Mouse (Mus musculus) kidney, postnatal 0 days (tissue): ENCODE measurements around the gene Dzip1l. TPM values are rescaled to one million over a fixed set of nuclear protein-coding genes. Genes with fewer than 3 reads are reported as not detected.
A peak's percentile ranks its signal among the peaks of the same experiment; 100 is the strongest.

Experiments used
- ATAC-seq: fragments of 200-750 bp; cut with Nextera tagmentation; replicated peaks from 2 replicates; pipeline ENCODE4 v1.8.0; 2017; ENCODE audit warnings: low read depth, moderate number of reproducible peaks, moderate TSS enrichment, moderate library complexity; ENCODE audit not compliant: low FRiP score
- DNase-seq: peaks from one replicate; pipeline ENCODE4 v3.0.0-alpha.2; 2016; ENCODE audit warnings: low spot score
- H3K27ac ChIP-seq: fragments of 300-500 bp; sonication (generic); 2 replicates; pipeline ENCODE4 v1.5.1; 2014; ENCODE audit warnings: mild to moderate bottlenecking
- H3K27me3 ChIP-seq: fragments of 300-500 bp; sonication (generic); 2 replicates; pipeline ENCODE4 v1.6.1; 2014; ENCODE audit warnings: low read length, mixed read lengths; ENCODE audit not compliant: insufficient read depth
- H3K36me3 ChIP-seq: fragments of 300-500 bp; sonication (generic); 2 replicates; pipeline ENCODE4 v1.6.1; 2014; ENCODE audit warnings: low read length, mixed read lengths; ENCODE audit not compliant: insufficient read depth
- H3K4me1 ChIP-seq: fragments of 300-500 bp; sonication (generic); replicated peaks from 2 replicates; pipeline ENCODE4 v1.6.1; 2014; ENCODE audit warnings: antibody characterized with exemption, low read length, mixed read lengths; ENCODE audit not compliant: insufficient read depth
- H3K4me2 ChIP-seq: fragments of 300-500 bp; sonication (generic); 2 replicates; pipeline ENCODE4 v1.6.1; 2014; ENCODE audit warnings: mild to moderate bottlenecking, low read length, moderate library complexity, mixed read lengths
- H3K4me3 ChIP-seq: fragments of 300-500 bp; sonication (generic); replicated peaks from 2 replicates; pipeline ENCODE4 v1.5.1; 2014; ENCODE audit warnings: low read depth, low read length
- H3K9ac ChIP-seq: fragments of 300-500 bp; sonication (generic); 2 replicates; pipeline ENCODE4 v1.6.1; 2014; ENCODE audit warnings: low read depth, low read length
- H3K9me3 ChIP-seq: fragments of 300-500 bp; sonication (generic); replicated peaks from 2 replicates; pipeline ENCODE4 v1.6.1; 2016; ENCODE audit warnings: low read length, inconsistent platforms, mixed read lengths
- CTCF ChIP-seq: IDR thresholded peaks from 2 replicates; pipeline ENCODE4 v1.5.1; 2016; ENCODE audit warnings: antibody characterized with exemption, low read depth, mild to moderate bottlenecking, moderate library complexity
- WGBS: fragments of 180-500 bp; shearing (Covaris S2); extraction: QIAGEN DNeasy Blood & Tissue Kit; methylation state at CpG from one replicate; pipeline ENCODE4 v1.1.7; 2014; 5-methylcytosine and 5-hydroxymethylcytosine counted together
- polyA plus RNA-seq: library from polyadenylated mRNA; unstranded; fragments of >200 nt; fragmentation: Nextera tagmentation; extraction: Ambion mirVana; gene quantifications from 2 replicates; pipeline ENCODE4 v1.2.1, GENCODE M21; 2015

Dzip1l gene
- polyA plus RNA-seq, 1 experiment from 2014 or later = 17.3 TPM

DNA sequence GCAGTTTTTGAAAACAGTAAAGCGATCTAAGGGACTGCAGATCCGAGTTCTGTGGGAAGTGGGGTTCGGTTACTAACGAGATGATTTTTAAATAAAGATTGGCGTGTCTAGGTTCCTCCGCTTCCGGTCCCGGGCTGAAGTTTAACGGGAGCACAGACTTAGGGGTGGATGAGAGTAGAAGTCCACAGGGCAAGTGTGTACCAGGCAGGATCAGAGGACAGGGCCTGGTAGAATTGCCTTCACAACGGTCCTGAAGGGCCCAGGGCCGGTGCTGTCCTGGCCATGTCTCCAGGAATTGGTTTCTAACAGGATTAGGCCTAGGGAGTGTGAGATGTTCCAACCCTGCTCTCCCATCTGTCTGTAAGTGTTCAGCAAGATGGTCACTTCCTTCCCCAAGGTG lies 775 bp downstream of the Dzip1l start:
- Histone ChIP-seq H3K4me1 (peaks cover 5% of the 10 kb centered on the region; the same call in 1 of the 2 replicates), H3K27ac (peak overlapping the region; percentile 93), H3K9me3 (no peaks in the 10 kb centered on the region), H3K36me3 (no peaks in the 10 kb centered on the region), H3K4me2 (peak overlapping the region; percentile 78), H3K9ac (peak overlapping the region; percentile 70), H3K27me3 (no peaks in the 10 kb centered on the region), H3K4me3 (peak overlapping the region; percentile 64)
- WGBS = under 1% methylated on average over 11 of the region's 11 CpGs
- DNase-seq = no peak
- peak; percentile 12; the same call in 1 of the 2 replicates for ATAC-seq
- no peak for TF ChIP-seq CTCF

DNA sequence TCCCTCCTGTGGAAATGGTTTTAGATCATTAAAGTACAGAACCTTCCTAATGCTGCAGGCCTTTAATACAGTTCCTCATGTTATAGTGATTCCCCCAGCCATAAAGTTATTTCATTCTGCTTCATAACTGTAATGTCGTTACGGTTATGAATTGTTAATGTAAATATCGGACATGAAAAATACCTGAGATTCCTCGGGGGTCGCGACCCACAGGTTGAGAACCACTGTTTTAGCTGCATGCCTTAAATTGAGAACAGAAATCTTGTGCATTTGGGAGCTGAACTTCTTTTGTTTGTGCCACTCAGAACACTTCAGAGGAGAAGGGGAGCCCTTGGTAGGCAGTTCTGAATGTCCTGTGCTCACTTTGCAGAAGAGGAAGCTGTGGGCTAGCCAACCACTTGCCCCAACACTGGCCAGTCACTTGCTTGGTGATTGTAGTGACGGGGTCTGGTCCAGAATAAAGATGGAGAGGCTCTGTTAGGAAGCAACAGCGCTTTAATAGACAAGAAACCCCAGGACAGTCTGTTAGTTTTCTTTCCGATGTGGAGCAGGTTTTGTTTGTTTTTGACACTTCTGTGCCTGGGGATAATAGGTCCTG lies 1.3 kb downstream of the Dzip1l start:
- ATAC-seq = no peak
- Histone ChIP-seq H3K36me3 (no peaks in the 10 kb centered on the region; the same call in 1 of the 2 replicates), H3K9ac (peak overlapping the region; percentile 70), H3K27ac (peak overlapping the region; percentile 93), H3K4me1 (peaks cover 5% of the 10 kb centered on the region; the same call in 1 of the 2 replicates), H3K27me3 (no peaks in the 10 kb centered on the region), H3K9me3 (no peaks in the 10 kb centered on the region), H3K4me3 (peak overlapping the region; percentile 64), H3K4me2 (peak overlapping the region; percentile 78)
- TF ChIP-seq CTCF = peak; percentile 36; the same call in 1 of the 2 replicates
- WGBS = 50% methylated on average over 9 of the region's 9 CpGs
- no peak for DNase-seq

DNA sequence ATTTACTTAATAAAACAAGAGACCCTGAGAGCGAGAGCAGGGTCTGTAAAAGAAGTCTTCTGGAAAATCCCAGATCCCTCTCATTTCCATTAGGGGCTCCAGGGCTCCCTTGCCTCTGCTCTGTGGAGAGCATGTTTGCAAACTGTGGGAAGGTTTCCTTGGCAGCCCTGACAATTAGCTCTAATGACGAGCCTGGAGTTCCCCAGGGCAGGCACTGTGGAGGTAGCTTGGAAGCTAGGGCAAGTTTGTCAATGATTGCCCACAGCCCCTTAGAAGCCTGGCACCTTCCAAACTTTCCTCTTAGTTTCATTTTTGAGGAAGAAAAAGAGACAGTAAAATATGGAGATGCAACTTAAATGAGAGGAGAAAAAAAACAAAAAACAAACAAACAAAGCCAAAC lies 2.5 kb downstream of the Dzip1l start:
- Histone ChIP-seq H3K9ac (0 out of 2 replicates have a peak overlapping the region, but pooled peaks have one; percentile 5), H3K4me3 (no peak overlapping the region)
- WGBS = 33% methylated on average over 2 of the region's 2 CpGs

DNA sequence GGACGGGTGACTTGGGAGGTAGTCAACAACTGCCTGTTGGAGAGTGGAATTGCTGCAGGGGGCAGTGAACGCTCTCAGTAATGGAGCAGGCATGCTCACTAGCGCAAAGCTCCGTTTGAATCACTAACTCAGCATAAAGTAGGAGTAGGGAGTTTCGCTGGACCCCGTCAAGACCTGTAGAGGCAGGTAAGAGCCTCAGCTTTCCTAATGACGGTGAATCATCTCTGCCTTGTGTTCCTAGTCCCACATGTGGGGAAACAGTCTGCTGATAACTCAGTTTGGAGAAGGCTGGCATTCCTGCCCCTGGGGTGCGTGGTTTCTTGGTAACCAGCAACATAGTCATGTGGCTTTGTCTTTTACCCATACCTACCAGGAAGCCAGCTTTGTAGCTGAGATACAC lies 3.0 kb downstream of the Dzip1l start:
- peak overlapping the region; percentile 78 for H3K4me2 ChIP-seq
- peaks cover 5% of the 10 kb centered on the region; the same call in 1 of the 2 replicates for H3K4me1 ChIP-seq
- peak overlapping the region; percentile 63 for H3K27ac ChIP-seq
- no peaks in the 10 kb centered on the region for H3K9me3 ChIP-seq
- no peak overlapping the region for H3K9ac ChIP-seq
- no peaks in the 10 kb centered on the region for H3K27me3 ChIP-seq
- TF ChIP-seq CTCF = peak; percentile 41
- DNase-seq (peak; percentile 30), ATAC-seq (peak; percentile 25; the same call in 1 of the 2 replicates)
- peaks cover 3% of the 10 kb centered on the region; the same call in 1 of the 2 replicates for H3K36me3 ChIP-seq
- WGBS = 42% methylated on average over 8 of the region's 8 CpGs
- H3K4me3 ChIP-seq = no peak overlapping the region

More for the DNA sequence above, 2.5 kb downstream of the Dzip1l start:
- H3K36me3 ChIP-seq = no peaks in the 10 kb centered on the region; the same call in 1 of the 2 replicates
- DNase-seq (peak; percentile 27), ATAC-seq (no peak)
- no peaks in the 10 kb centered on the region for H3K9me3 ChIP-seq
- no peaks in the 10 kb centered on the region for H3K27me3 ChIP-seq
- H3K27ac ChIP-seq = peak overlapping the region; percentile 63
- no peak for TF ChIP-seq CTCF
- H3K4me2 ChIP-seq = peak overlapping the region; percentile 78
- H3K4me1 ChIP-seq = peaks cover 5% of the 10 kb centered on the region; the same call in 1 of the 2 replicates

DNA sequence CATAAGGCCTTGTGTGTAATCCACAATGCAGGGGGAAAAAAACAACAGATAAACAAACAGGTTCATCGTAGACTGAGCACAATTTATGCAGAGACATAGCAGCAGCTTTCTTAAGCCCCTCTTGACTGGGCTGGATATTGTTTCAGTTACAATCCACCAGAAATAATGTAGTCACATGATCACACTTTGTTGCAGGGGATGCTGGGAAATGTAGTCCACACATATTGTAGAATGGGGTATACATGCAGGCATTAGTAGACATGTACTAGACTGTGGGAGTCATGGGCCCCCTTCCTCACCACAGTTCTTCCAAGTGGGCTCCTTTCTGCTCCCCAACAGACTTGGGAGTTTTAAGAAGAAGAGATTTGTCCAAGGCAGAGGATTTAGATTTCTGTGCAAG lies 7.5 kb downstream of the Dzip1l start:
- no peaks in the 10 kb centered on the region for H3K27me3 ChIP-seq
- no peak overlapping the region for H3K4me2 ChIP-seq
- TF ChIP-seq CTCF = no peak
- ATAC-seq (no peak), DNase-seq (no peak)
- H3K9ac ChIP-seq = no peak overlapping the region
- no peaks in the 10 kb centered on the region for H3K4me1 ChIP-seq
- no peak overlapping the region for H3K27ac ChIP-seq
- peaks cover 19% of the 10 kb centered on the region; the same call in 1 of the 2 replicates for H3K36me3 ChIP-seq
- H3K9me3 ChIP-seq = no peaks in the 10 kb centered on the region
- 84% methylated on average over 1 of the region's 1 CpGs for WGBS
- H3K4me3 ChIP-seq = no peak overlapping the region

DNA sequence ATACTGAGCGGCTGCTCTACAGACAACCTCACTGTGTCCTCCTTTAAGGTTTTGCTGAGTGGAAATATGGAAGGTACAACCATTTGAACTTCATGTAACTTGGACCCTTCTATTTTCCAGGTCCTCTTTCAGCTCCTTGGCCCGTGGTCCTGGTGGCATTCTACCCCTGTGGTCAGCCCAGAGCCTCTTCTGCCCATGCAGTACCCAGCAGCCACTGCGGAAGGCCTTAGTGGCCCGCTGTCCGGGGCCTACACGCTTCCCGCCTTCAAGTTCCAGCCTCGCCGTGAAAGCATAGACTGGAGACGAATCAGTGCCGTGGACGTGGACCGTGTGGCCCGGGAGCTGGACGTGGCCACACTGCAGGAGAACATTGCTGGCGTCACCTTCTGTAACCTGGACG lies 7.9 kb downstream of the Dzip1l start:
- Histone ChIP-seq H3K4me3 (no peak overlapping the region), H3K9me3 (no peaks in the 10 kb centered on the region), H3K27ac (no peak overlapping the region), H3K4me2 (no peak overlapping the region), H3K4me1 (no peaks in the 10 kb centered on the region), H3K36me3 (peaks cover 20% of the 10 kb centered on the region; the same call in 1 of the 2 replicates), H3K27me3 (no peaks in the 10 kb centered on the region), H3K9ac (no peak overlapping the region)
- no peak for TF ChIP-seq CTCF
- ATAC-seq (no peak), DNase-seq (no peak)
- 95% methylated on average over 17 of the region's 17 CpGs for WGBS
